Mouse (Mus musculus) intestine, postnatal 0 days (tissue): ENCODE results near the gene Mtmr3. TPM values are rescaled to one million over a fixed set of nuclear protein-coding genes. Genes with fewer than 3 reads are reported as not detected.

Source experiments
- ATAC-seq: fragments of 200-750 bp; cut with Nextera tagmentation; 2 replicates; pipeline ENCODE4 v1.8.0; 2017; ENCODE audit warnings: mild to moderate bottlenecking, moderate TSS enrichment, moderate library complexity
- H3K27ac ChIP-seq: fragments of 300-500 bp; sonication (generic); 2 replicates; pipeline ENCODE4 v1.5.1; 2014; ENCODE audit warnings: mild to moderate bottlenecking, low read depth, low read length, moderate library complexity
- H3K27me3 ChIP-seq: fragments of 300-500 bp; sonication (generic); replicated peaks from 2 replicates; pipeline ENCODE4 v1.6.1; 2014; ENCODE audit warnings: low read length, mixed read lengths; ENCODE audit not compliant: control insufficient read depth, insufficient read depth
- H3K36me3 ChIP-seq: fragments of 300-500 bp; sonication (generic); 2 replicates; pipeline ENCODE4 v1.6.1; 2014; ENCODE audit warnings: mild to moderate bottlenecking, moderate library complexity; ENCODE audit not compliant: control insufficient read depth, insufficient read depth
- H3K4me1 ChIP-seq: fragments of 300-500 bp; sonication (generic); replicated peaks from 2 replicates; pipeline ENCODE4 v1.6.1; 2014; ENCODE audit warnings: antibody characterized with exemption, low read length, mixed read lengths; ENCODE audit not compliant: control insufficient read depth, insufficient read depth
- H3K4me2 ChIP-seq: fragments of 300-500 bp; sonication (generic); replicated peaks from 2 replicates; pipeline ENCODE4 v1.6.1; 2014; ENCODE audit warnings: low read depth, mild to moderate bottlenecking, moderate library complexity
- H3K4me3 ChIP-seq: fragments of 300-500 bp; sonication (generic); 2 replicates; pipeline ENCODE4 v1.5.1; 2014; ENCODE audit warnings: low read depth, low read length
- H3K9ac ChIP-seq: fragments of 300-500 bp; sonication (generic); 2 replicates; pipeline ENCODE4 v1.6.1; 2014; ENCODE audit warnings: mild to moderate bottlenecking, low read depth, low read length
- H3K9me3 ChIP-seq: fragments of 300-500 bp; sonication (generic); 2 replicates; pipeline ENCODE4 v1.6.1; 2016; ENCODE audit warnings: mixed run types; ENCODE audit not compliant: control insufficient read depth
- CTCF ChIP-seq: sonication (generic); IDR thresholded peaks from 2 replicates; pipeline ENCODE4 v1.5.1; 2016; ENCODE audit warnings: low read depth, mild to moderate bottlenecking, control low read depth, antibody characterized with exemption, moderate library complexity
- whole genome bisulfite sequencing: fragments of 180-500 bp; shearing (Covaris S2); extraction: QIAGEN DNeasy Blood & Tissue Kit; methylation state at CpG from one replicate; pipeline ENCODE4 v1.1.7; 2014; 5-methylcytosine and 5-hydroxymethylcytosine counted together
- polyA plus RNA-seq: library from polyadenylated mRNA; unstranded; fragments of >200 nt; fragmentation: Nextera tagmentation; extraction: Ambion mirVana; gene quantifications from 2 replicates; pipeline ENCODE4 v1.2.1, GENCODE M21; 2015

Mtmr3 gene
- polyA plus RNA-seq, 1 experiment from 2014 or later, result 9.8 TPM

- no peaks in the 10 kb centered on the region for H3K27me3 ChIP-seq
- TF ChIP-seq CTCF, result no peak
- H3K4me1 ChIP-seq, result peaks cover 5% of the 10 kb centered on the region; the same call in 1 of the 2 replicates
- no peak overlapping the region for H3K4me2 ChIP-seq
- no peaks in the 10 kb centered on the region for H3K9me3 ChIP-seq
- H3K9ac ChIP-seq, result no peak overlapping the region
- ATAC-seq, result no peak
- H3K36me3 ChIP-seq, result no peaks in the 10 kb centered on the region
- H3K4me3 ChIP-seq, result no peak overlapping the region
- no peak overlapping the region for H3K27ac ChIP-seq
- WGBS, result 42% methylated on average over 4 of the region's 4 CpGs
Observed at GRCm38 (mm10) chr11:4571491-4571901, 23.2 kb downstream of the Mtmr3 start.

DNA sequence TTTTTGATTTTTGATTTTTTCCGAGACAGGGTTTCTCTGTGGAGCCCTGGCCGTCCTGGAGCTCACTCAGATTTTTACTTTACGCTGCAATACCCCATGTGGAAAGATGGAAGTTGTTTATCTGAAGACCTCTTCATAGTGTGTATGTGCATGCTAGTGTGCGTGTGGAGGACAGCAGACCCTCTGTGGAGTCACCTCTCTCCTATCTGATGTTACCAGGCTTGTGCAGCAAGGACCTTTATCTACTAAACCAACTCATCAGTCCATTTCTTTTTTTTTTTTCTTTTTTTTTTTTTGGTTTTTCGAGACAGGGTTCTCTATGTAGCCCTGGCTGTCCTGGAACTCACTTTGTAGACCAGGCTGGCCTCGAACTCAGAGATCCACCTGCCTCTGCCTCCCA is 28.3 kb downstream of the Mtmr3 start:
- Histone ChIP-seq H3K4me3 (no peak overlapping the region), H3K27ac (no peak overlapping the region), H3K27me3 (no peaks in the 10 kb centered on the region), H3K9me3 (no peaks in the 10 kb centered on the region), H3K4me1 (no peaks in the 10 kb centered on the region), H3K4me2 (no peak overlapping the region), H3K9ac (no peak overlapping the region), H3K36me3 (peaks cover 4% of the 10 kb centered on the region; the same call in 1 of the 2 replicates)
- TF ChIP-seq CTCF, result no peak
- WGBS, result 94% methylated on average over 6 of the region's 6 CpGs
- no peak for ATAC-seq

GRCm38 (mm10) chr11:4565545-4565944 is 29.1 kb downstream of the Mtmr3 start:
- Histone ChIP-seq H3K36me3 (peaks cover 4% of the 10 kb centered on the region; the same call in 1 of the 2 replicates), H3K27me3 (no peaks in the 10 kb centered on the region), H3K4me2 (no peak overlapping the region), H3K9ac (no peak overlapping the region), H3K9me3 (no peaks in the 10 kb centered on the region), H3K27ac (no peak overlapping the region), H3K4me3 (no peak overlapping the region), H3K4me1 (no peaks in the 10 kb centered on the region)
- TF ChIP-seq CTCF, result no peak
- no peak for ATAC-seq
- 52% methylated on average over 2 of the region's 2 CpGs for WGBS

DNA sequence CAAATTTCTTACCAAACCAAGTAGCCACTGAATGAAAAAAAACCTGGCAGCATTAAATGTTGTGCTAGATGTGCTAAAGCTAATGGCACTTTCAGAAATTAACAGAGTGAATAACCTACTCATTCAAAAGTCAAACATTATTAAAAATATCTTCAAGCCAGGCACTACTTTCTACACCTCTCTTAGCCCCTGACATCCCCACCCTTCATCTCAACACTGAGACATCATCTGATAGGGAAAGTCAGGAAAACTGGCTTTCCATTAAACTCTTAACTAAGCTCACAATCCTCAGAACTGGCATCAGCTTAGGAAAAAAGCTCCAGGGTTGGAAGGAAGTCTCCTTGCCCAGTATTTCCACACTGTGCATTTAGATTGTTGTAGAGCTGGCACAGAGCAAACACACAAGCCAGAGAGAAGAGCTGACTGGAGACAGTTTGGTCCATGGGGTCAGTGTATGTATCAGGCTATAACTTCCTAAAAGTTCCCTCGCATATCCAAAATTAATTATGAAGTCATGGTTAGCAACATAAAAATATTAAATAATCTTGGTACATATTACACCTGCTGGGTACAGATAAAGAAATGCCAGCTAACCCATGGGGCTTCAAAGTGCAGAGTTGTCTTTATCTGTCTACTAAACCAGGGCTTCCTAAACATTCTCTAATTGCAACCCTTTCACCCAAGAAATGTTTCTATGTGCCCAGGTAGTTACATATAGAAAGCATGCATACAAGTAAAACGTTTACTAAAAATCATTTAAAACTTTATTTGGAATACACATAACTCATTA is 41.2 kb downstream of the Mtmr3 start:
- Histone ChIP-seq H3K36me3 (no peaks in the 10 kb centered on the region), H3K9ac (no peak overlapping the region), H3K27me3 (no peaks in the 10 kb centered on the region), H3K4me1 (no peaks in the 10 kb centered on the region), H3K9me3 (no peaks in the 10 kb centered on the region), H3K27ac (no peak overlapping the region), H3K4me3 (no peak overlapping the region), H3K4me2 (no peak overlapping the region)
- TF ChIP-seq CTCF, result no peak
- 90% methylated on average over 2 of the region's 2 CpGs for WGBS
- no peak for ATAC-seq

- Histone ChIP-seq H3K27ac (no peak overlapping the region), H3K9ac (no peak overlapping the region), H3K36me3 (no peaks in the 10 kb centered on the region), H3K4me2 (no peak overlapping the region), H3K27me3 (no peaks in the 10 kb centered on the region), H3K4me3 (no peak overlapping the region), H3K9me3 (no peaks in the 10 kb centered on the region), H3K4me1 (no peaks in the 10 kb centered on the region)
- no peak for ATAC-seq
- TF ChIP-seq CTCF, result no peak
- WGBS, result 74% methylated on average over 4 of the region's 4 CpGs
Observed at GRCm38 (mm10) chr11:4547569-4547968, 47.1 kb downstream of the Mtmr3 start.

GRCm38 (mm10) chr11:4545976-4546375 is 48.7 kb downstream of the Mtmr3 start:
- WGBS, result 80% methylated on average over 3 of the region's 3 CpGs
- no peak for TF ChIP-seq CTCF
- Histone ChIP-seq H3K4me2 (no peak overlapping the region), H3K27ac (no peak overlapping the region), H3K9me3 (no peaks in the 10 kb centered on the region), H3K36me3 (no peaks in the 10 kb centered on the region), H3K4me1 (no peaks in the 10 kb centered on the region), H3K9ac (no peak overlapping the region), H3K27me3 (no peaks in the 10 kb centered on the region), H3K4me3 (no peak overlapping the region)
- ATAC-seq, result no peak
